Mouse (Mus musculus) CH12.LX (cell line): ENCODE results near the gene Srgap2. TPM values are rescaled to one million over a fixed set of nuclear protein-coding genes. Genes with fewer than 3 reads are reported as not detected.

ENCODE experiments used
- DNase-seq: peaks from one replicate; pipeline ENCODE4 v3.0.0-alpha.2; 2013; ENCODE audit errors: extremely low read depth
- H3K27ac ChIP-seq: 2 replicates; pipeline ENCODE4 v1.5.1; 2012; ENCODE audit warnings: low read depth, mild to moderate bottlenecking, control low read depth, moderate library complexity; ENCODE audit not compliant: insufficient read depth
- H3K27me3 ChIP-seq: replicated peaks from 2 replicates; pipeline ENCODE3; 2012; ENCODE audit warnings: inconsistent platforms
- H3K36me3 ChIP-seq, 2 experiments: replicated peaks in 1 of 2; 2 replicates each; pipeline versions ENCODE3 to v1.6.1; 2012; ENCODE audit warnings: inconsistent platforms in 1 of 2, low read length in 1 of 2, mild to moderate bottlenecking in 1 of 2, mixed read lengths in 1 of 2, moderate library complexity in 1 of 2; ENCODE audit not compliant: control insufficient read depth in 1 of 2, insufficient read depth in 1 of 2
- H3K4me1 ChIP-seq, 2 experiments: 2 replicates each; pipeline ENCODE4 v1.6.1; 2012; ENCODE audit warnings: inconsistent platforms in 1 of 2, moderate library complexity in 1 of 2; ENCODE audit not compliant: insufficient read depth in 2 of 2, control insufficient read depth in 1 of 2
- H3K4me2 ChIP-seq: 2 replicates; pipeline ENCODE4 v1.6.1; 2012; ENCODE audit warnings: low read depth, mild to moderate bottlenecking, control low read depth; ENCODE audit not compliant: poor library complexity, insufficient read depth, severe bottlenecking
- H3K4me3 ChIP-seq, 3 experiments: fragments of 150-350 bp in 1 of 3; sonication (generic) in 1 of 3; replicated peaks in 1 of 3; 2 replicates each; pipeline versions ENCODE3 to v1.5.1; 2011 to 2012; ENCODE audit warnings: low read depth in 2 of 3, low read length in 2 of 3, mild to moderate bottlenecking in 2 of 3, moderate library complexity in 2 of 3, control low read depth in 1 of 3, improper control_type of control experiment in 1 of 3, inconsistent platforms in 1 of 3, mixed read lengths in 1 of 3; ENCODE audit not compliant: poor library complexity in 1 of 3
- H3K79me2 ChIP-seq: replicated peaks from 2 replicates; pipeline ENCODE4 v1.6.1; 2012; ENCODE audit warnings: mild to moderate bottlenecking, moderate library complexity; ENCODE audit not compliant: control insufficient read depth, poor library complexity, insufficient read depth, severe bottlenecking; ENCODE audit errors: extremely low read depth
- H3K9ac ChIP-seq: 2 replicates; pipeline ENCODE4 v1.6.1; 2012; ENCODE audit warnings: low read depth, mild to moderate bottlenecking, control low read depth, moderate library complexity; ENCODE audit not compliant: insufficient read depth
- H3K9me3 ChIP-seq: replicated peaks from 2 replicates; pipeline ENCODE3; 2012; ENCODE audit warnings: low read length, inconsistent platforms, mixed read lengths
- E2F4 ChIP-seq: IDR thresholded peaks from 2 replicates; pipeline ENCODE4 v1.6.1; 2011; ENCODE audit warnings: low read depth, low read length, improper control_type of control experiment; ENCODE audit not compliant: insufficient replicate concordance
- EP300 ChIP-seq: IDR thresholded peaks from 2 replicates; pipeline ENCODE4 v1.6.1; 2011; ENCODE audit warnings: low read length, improper control_type of control experiment
- IRF4 ChIP-seq: IDR thresholded peaks from 2 replicates; pipeline ENCODE4 v1.6.1; 2014; ENCODE audit warnings: low read depth, mild to moderate bottlenecking, inconsistent platforms, low read length, improper control_type of control experiment
- JUND ChIP-seq: conservative IDR thresholded peaks from 2 replicates; pipeline ENCODE4 v1.6.1; 2011; ENCODE audit warnings: low read depth, low read length, improper control_type of control experiment
- MAFK ChIP-seq: IDR thresholded peaks from 2 replicates; pipeline ENCODE4 v1.6.1; 2011; ENCODE audit warnings: low read length, improper control_type of control experiment; ENCODE audit not compliant: insufficient replicate concordance
- MAZ ChIP-seq: IDR thresholded peaks from 2 replicates; pipeline ENCODE4 v1.6.1; 2012; ENCODE audit warnings: low read depth, mild to moderate bottlenecking, inconsistent platforms, low read length, improper control_type of control experiment, moderate library complexity
- MEF2A ChIP-seq: IDR thresholded peaks from 2 replicates; pipeline ENCODE4 v1.6.1; 2014; ENCODE audit warnings: low read depth, mild to moderate bottlenecking, inconsistent platforms, low read length, improper control_type of control experiment, borderline replicate concordance
- MXI1 ChIP-seq: IDR thresholded peaks from 2 replicates; pipeline ENCODE4 v1.6.1; 2011; ENCODE audit warnings: mild to moderate bottlenecking, low read depth, low read length, improper control_type of control experiment
- MYC ChIP-seq: IDR thresholded peaks from 2 replicates; pipeline ENCODE4 v1.6.1; 2011; ENCODE audit warnings: low read depth, mild to moderate bottlenecking, improper control_type of control experiment, low read length
- PAX5 ChIP-seq: IDR thresholded peaks from 2 replicates; pipeline ENCODE4 v1.6.1; 2012; ENCODE audit warnings: low read length, inconsistent platforms, mixed read lengths
- SIN3A ChIP-seq: IDR thresholded peaks from 2 replicates; pipeline ENCODE4 v1.6.1; 2012; ENCODE audit warnings: low read length, improper control_type of control experiment, inconsistent platforms
- TBP ChIP-seq: conservative IDR thresholded peaks from 2 replicates; pipeline ENCODE4 v1.6.1; 2011; ENCODE audit warnings: low read depth, low read length, improper control_type of control experiment
- TCF12 ChIP-seq: IDR thresholded peaks from 2 replicates; pipeline ENCODE4 v1.6.1; 2014; ENCODE audit warnings: low read depth, mild to moderate bottlenecking, inconsistent platforms, low read length, improper control_type of control experiment
- USF1 ChIP-seq: IDR thresholded peaks from 2 replicates; pipeline ENCODE4 v1.6.1; 2014; ENCODE audit warnings: low read depth, mild to moderate bottlenecking, inconsistent platforms, low read length, improper control_type of control experiment
- dilution Hi-C: fragments of 300-500 bp; cut with MboI; formaldehyde crosslinking; loops from 2 replicates; pipeline ENCODE4 v1.14.3; 2020; ENCODE audit warnings: low sequenced_read_pairs; ENCODE audit not compliant: extremely low pct_unique_long_range_greater_than_20kb, extremely low pct_ligation_motif_present
- in situ Hi-C: fragments of 300-500 bp; cut with MboI; formaldehyde crosslinking; loops from 3 replicates; pipeline ENCODE4 v1.14.3; 2019; ENCODE audit warnings: low sequenced_read_pairs, low pct_ligation_motif_present, low pct_unique_long_range_greater_than_20kb, mixed read lengths
- polyA plus RNA-seq: library from polyadenylated mRNA; unstranded; fragments of >175 nt; gene quantifications from 2 replicates; pipeline ENCODE4 v1.2.1, GENCODE M21; 2012; ENCODE audit warnings: low read depth; ENCODE audit not compliant: insufficient read length
- total RNA-seq, 2 experiments: library from RNA; depleted of rRNA; stranded (reverse); fragments of 300-350 nt in 1 of 2; fragments of >200 nt in 1 of 2; gene quantifications; 2 replicates each; pipeline ENCODE4 v1.2.3; 2012 to 2014

Gene Srgap2
- total and polyA plus RNA-seq, 3 experiments = 9.7 to 28.1 (median 26.8) TPM

- Histone ChIP-seq H3K4me3 (no peak overlapping the region), H3K9ac (no peak overlapping the region), H3K9me3 (no peaks in the 10 kb centered on the region), H3K36me3 (peaks cover 0 to 7% of the 10 kb centered on the region in 2 experiments), H3K27ac (no peak overlapping the region), H3K79me2 (peaks cover 10% of the 10 kb centered on the region), H3K4me2 (no peak overlapping the region), H3K4me1 (peaks cover 11 to 63% of the 10 kb centered on the region in 2 experiments; a peak in 3 of 4 replicates), H3K27me3 (no peaks in the 10 kb centered on the region)
- TF ChIP-seq JUND = 0 out of 2 replicates have a peak, but pooled peaks have one; percentile 33
- TF ChIP-seq IRF4 = peak; percentile 73
- peak; percentile 97 for TF ChIP-seq MAFK
- TF ChIP-seq MEF2A = no peak
- no peak for TF ChIP-seq TCF12
- TF ChIP-seq EP300 = peak; percentile 79
- TF ChIP-seq TBP = 0 out of 2 replicates have a peak, but pooled peaks have one; percentile 38
- DNase-seq = peak; percentile 73
- dilution Hi-C loops (no loop called here), in situ Hi-C loops (no loop called here)
Observed at GRCm38 (mm10) chr1:131470597-131470996, 56.6 kb downstream of the Srgap2 start.

- in situ Hi-C loops (no loop called here), dilution Hi-C loops (no loop called here)
- Histone ChIP-seq H3K4me2 (no peak overlapping the region), H3K27ac (no peak overlapping the region), H3K27me3 (no peaks in the 10 kb centered on the region), H3K9ac (no peak overlapping the region), H3K4me1 (peaks cover 6 to 47% of the 10 kb centered on the region in 2 experiments; a peak in 3 of 4 replicates), H3K79me2 (peaks cover 15% of the 10 kb centered on the region), H3K4me3 (no peak overlapping the region), H3K36me3 (peaks cover 0 to 6% of the 10 kb centered on the region in 2 experiments), H3K9me3 (no peaks in the 10 kb centered on the region)
- TF ChIP-seq TBP (no peak), PAX5 (no peak)
- DNase-seq = no peak
Observed at GRCm38 (mm10) chr1:131465855-131466254, 61.3 kb downstream of the Srgap2 start.

- no peak overlapping the region for H3K4me2 ChIP-seq
- no peak overlapping the region for H3K9ac ChIP-seq
- dilution Hi-C loops = no loop called here
- peaks cover 13% of the 10 kb centered on the region for H3K79me2 ChIP-seq
- in situ Hi-C loops = no loop called here
- no peaks in the 10 kb centered on the region for H3K27me3 ChIP-seq
- TF ChIP-seq E2F4 = no peak
- no peak for TF ChIP-seq USF1
- no peak for TF ChIP-seq MAZ
- no peak for TF ChIP-seq SIN3A
- no peak for TF ChIP-seq MAFK
- TF ChIP-seq MYC = no peak
- TF ChIP-seq MXI1 = no peak
- peaks cover 0 to 2% of the 10 kb centered on the region in 2 experiments for H3K36me3 ChIP-seq
- no peaks in the 10 kb centered on the region for H3K9me3 ChIP-seq
- H3K4me3 ChIP-seq = no peak overlapping the region
- peaks cover 0 to 31% of the 10 kb centered on the region in 2 experiments; a peak in 2 of 4 replicates for H3K4me1 ChIP-seq
- H3K27ac ChIP-seq = no peak overlapping the region
- no peak for DNase-seq
Observed at GRCm38 (mm10) chr1:131463953-131464627, 63.1 kb downstream of the Srgap2 start.
